Mouse (Mus musculus): ENCODE data around the gene Asphd2.
A peak's percentile ranks its signal among the peaks of the same experiment; 100 is the strongest.
"Not testable (repeated sequence)": the region's sequence is repeated elsewhere in the genome, so short reads cannot be mapped to it uniquely, and the experiment has no call there.

Asphd2 gene

DNA sequence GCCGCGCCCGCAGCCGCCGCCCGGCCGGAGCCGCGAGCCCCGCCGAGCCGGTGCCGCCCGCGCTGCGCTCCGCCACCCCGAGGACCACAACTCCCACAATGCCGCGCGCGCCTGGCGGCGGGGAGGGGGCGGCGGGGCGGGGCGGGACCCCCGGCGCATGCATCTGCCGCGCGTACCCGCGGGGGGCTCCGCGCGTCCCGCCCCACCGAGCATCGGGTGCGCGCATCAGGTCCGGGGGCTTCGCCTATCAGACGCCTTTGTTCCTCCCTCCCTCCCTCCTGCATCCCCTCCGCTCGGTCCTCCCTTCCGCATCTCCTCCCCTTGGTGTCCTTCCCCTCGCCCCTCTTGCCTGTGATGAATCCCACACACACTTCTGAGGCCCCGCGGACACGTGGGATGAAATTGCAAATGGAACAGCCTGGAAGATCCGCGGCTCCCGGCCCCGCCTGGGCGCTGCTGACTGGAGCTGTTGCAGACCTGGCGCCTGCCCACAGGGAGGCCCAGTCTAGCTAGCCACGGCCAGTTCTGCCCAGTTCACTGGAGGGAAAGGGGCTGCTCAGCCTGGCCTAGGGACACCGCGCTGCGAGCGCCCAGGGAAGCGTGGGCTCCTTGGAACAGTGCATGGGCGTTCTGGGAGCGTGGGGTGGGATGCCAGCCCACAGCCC is at the start of gene Asphd2:
TSS of gene Asphd2 (minus strand) at position 88 of the 665 bp plus-strand sequence.
- DNase-seq (ENCODE audit: low read depth), result no peak

- DNase-seq (ENCODE audit: low read depth), result no peak
These were observed 43.9 kb upstream of the Asphd2 start for GRCm38 (mm10) chr5:112438535-112438934.

DNA sequence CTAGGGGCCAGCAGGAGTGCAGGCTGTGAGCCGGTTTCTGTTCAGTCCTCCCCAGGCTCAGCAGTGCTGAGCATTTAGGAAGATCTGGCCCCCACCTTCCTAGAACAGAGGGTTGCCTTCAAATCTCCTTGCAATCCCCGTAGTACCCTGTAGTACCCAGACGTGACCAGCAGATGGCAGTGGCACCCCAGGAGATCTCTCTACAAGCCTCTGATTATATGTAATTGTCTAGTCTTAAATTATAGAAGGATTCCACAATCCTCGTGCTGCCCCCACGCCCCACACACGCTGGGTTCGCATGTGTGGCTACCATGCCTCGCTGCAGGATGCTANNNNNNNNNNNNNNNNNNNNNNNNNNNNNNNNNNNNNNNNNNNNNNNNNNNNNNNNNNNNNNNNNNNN is 38.3 kb upstream of the Asphd2 start:
- DNase-seq (ENCODE audit: low read depth), result peak; percentile 79

DNA sequence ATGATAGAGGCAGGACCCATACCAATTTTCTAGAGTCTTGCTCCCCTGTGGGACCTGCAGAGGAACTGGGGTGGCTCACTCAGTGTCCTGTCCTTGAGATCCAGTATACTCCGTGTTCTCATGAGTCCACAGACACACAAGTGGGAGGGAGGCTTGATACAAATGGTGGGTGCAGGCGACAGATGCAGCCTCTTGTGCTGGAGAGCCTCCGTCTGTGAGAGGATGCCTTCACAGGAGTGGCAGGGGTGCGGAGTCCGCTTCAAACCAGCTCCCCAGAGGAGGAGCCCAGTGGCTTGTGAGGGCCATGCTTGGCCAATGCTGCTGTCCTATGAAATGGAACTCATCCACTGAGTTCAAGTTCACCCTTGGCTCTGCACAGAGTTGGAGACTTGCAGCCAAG is 37.4 kb upstream of the Asphd2 start:
- DNase-seq (ENCODE audit: low read depth), result no peak

DNA sequence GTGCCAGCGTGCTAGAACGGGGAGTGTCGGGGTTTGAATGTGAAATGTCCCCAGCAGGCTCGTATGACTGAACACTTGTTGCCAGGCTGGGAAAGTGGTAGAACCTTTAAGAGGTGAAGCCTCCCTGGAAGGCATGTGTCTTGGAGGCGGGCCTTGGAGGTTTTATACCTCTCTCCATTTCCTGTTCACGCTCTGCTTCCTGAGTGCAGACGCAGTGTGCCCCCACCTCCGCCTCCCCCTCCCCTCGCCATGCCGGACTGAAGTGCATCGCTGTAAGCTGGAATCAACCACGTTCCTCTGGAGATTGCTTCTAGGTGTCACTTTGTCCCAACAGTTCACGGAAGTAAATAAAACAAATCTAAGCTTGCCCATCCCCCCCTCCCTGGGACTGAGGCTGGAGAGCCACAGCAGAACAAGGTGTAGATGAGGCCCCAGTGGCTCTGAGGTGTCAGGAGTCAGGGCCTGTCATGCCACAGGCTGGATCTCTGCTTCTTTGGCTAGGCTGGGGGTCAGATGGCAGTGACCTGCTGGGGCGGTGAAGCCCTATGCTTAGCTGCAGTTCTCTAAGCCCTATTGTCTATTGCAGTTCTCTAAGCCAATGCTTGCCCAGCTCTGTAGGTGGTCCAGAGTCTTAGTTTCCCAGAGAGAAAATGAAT is 36.6 kb upstream of the Asphd2 start:
- peak; percentile 52 for DNase-seq (ENCODE audit: low read depth)

DNA sequence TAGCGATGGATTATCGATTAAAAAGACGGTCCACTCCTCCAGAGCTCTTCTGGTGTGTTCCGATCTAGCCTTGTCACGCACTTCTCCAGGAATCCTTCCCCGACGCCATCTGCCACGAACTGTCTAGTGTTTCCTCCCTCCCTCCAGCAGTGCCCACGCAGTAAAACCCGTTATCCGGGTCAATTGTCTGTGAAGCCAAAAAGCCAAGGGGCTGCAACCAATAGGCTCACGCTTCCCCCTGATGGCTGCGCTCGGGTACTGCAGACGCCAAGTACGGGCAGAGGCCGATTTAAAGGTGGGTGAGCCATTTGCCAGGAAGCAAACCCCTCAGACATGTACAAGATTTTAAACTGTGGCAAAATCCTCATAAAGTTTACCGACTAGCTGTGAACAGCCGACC is 34.3 kb upstream of the Asphd2 start:
- peak; percentile 66 for DNase-seq (ENCODE audit: low read depth)

DNA sequence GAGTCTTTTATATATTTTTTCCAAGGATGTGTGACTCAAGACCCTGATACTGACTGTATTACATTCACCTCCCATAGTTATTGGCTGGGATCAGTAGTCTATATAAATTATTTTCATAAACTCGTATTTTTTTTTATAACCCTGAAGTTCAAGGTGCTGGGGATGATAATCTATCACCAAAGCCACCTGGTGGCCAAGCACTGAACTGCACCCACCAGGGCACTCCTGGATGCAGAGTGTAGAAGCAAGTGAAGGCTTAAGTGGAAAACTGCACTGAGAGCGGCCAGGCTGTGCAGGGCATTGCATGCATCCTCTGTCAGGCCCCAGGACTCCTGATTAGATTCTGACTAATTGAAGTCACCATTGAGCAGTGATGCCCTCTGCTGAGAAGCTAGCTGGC is 32.6 kb upstream of the Asphd2 start:
- peak; percentile 78 for DNase-seq (ENCODE audit: low read depth)

- DNase-seq (ENCODE audit: low read depth), result no peak
These were observed 32.0 kb upstream of the Asphd2 start for GRCm38 (mm10) chr5:112426635-112427034.

- DNase-seq (ENCODE audit: low read depth), result no peak
These were observed 24.9 kb upstream of the Asphd2 start for GRCm38 (mm10) chr5:112419535-112419934.

- DNase-seq (ENCODE audit: low read depth), result no peak
These were observed 23.4 kb upstream of the Asphd2 start for GRCm38 (mm10) chr5:112418023-112418422.

DNA sequence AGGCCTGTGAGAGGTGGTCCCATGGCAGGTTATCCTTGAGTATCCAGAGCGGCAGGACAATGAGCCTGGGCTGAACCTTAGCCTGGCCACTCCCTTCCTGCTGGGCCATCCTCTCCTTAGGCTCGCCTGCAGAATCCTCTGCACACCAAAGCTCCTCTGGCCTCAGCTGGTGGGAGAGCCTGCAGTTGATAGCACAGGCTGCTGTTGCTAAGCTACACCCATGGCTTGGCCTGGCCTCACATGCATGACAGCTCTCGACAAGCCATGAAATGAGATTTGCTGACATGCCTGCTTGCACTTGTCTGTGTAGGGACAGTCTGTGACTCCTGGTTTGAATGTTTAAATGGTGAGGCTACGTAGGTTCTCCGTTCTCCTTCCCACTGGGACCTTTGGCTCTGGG is 22.0 kb upstream of the Asphd2 start:
- no peak for DNase-seq (ENCODE audit: low read depth)

- not testable (repeated sequence) for DNase-seq (ENCODE audit: low read depth)
These were observed 18.1 kb upstream of the Asphd2 start for GRCm38 (mm10) chr5:112412781-112413180.

- DNase-seq (ENCODE audit: low read depth), result no peak
These were observed 17.1 kb upstream of the Asphd2 start for GRCm38 (mm10) chr5:112411514-112412335.

DNA sequence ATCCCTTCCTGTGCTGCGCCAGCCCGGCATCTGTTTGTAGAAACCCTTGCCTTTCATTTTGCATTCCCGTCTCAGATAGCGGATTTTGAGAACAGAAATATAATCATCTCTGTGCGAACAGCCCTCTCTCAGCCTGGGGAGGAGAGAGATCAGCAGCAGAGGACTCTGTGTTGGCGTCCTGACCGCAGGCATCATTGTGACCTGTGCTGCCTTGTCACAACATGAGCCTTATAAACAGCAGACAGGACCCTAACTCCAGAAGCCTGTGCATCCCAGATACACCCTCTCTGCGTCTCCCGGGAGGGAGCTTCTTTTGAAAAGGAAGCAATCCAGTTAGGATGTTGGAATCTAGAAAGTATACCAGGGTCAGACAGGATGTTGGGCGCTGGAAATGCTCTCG is 16.4 kb upstream of the Asphd2 start:
- DNase-seq (ENCODE audit: low read depth), result no peak

GRCm38 (mm10) chr5:112409274-112409673 is 14.6 kb upstream of the Asphd2 start:
- no peak for DNase-seq (ENCODE audit: low read depth)

DNA sequence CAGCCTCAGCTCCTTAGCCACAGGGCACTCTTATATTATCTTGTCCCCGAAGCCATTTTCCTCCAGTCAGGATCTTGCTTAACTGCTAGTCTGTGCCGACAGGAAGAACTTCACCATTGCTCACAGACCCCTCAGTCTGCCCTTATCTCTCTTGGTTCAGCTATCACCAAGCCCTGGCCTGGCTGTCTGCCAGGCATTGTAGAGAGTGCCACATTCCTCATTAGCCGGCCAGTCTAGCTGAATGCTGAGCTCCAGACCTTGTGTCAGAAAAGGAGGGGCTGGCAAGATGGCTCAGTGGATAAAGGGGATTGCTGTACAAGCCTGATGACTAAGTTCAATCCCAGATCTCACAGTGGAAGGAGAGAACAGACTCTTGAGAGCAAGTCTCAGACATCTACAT is 11.4 kb upstream of the Asphd2 start:
- no peak for DNase-seq (ENCODE audit: low read depth)

DNA sequence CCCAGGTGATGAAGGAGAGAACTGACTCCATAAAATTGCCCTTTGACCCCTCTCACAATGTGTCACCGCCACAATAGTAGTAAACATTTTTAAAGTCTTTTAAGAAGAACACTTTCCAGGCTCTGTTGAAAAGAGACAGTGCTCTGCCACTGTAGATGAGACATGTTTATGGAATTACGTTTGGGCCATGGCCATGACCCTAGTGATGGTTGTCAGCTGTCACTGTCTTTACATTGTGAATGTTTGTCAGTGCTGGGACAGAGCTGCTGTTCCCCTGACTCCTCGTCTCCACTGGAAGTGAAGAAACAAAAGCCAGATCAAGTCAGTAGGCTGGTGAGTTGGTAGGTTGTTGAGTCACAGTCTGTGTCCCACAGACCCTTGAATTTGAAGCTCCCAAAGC is 7.8 kb upstream of the Asphd2 start:
- DNase-seq (ENCODE audit: low read depth), result no peak

GRCm38 (mm10) chr5:112399284-112399683 is 4.6 kb upstream of the Asphd2 start:
- DNase-seq (ENCODE audit: low read depth), result no peak

DNA sequence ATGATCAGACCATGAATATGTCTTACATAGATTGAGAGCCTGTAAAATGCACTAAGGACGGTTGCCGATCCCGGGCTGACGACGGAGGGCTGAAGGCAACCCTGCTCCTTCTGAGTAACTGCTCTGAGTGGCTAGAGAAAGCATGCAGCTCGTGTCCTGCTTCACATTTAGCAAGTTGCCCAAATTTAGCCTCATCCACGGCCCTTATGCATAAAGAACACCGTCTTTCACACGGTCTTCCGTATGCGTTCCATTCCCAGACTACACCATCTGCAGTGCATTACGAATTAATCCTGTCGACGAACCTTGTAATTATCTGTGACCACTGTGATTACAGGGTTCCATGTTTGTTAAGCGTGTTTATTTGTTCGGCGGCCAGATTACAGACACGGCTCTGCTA is 1.4 kb upstream of the Asphd2 start:
- DNase-seq (ENCODE audit: low read depth), result no peak

GRCm38 (mm10) chr5:112394415-112394763 is 277 bp downstream of the Asphd2 start:
- DNase-seq (ENCODE audit: low read depth), result no peak

GRCm38 (mm10) chr5:112393741-112394414 is 788 bp downstream of the Asphd2 start:
- no peak for DNase-seq (ENCODE audit: low read depth)

DNA sequence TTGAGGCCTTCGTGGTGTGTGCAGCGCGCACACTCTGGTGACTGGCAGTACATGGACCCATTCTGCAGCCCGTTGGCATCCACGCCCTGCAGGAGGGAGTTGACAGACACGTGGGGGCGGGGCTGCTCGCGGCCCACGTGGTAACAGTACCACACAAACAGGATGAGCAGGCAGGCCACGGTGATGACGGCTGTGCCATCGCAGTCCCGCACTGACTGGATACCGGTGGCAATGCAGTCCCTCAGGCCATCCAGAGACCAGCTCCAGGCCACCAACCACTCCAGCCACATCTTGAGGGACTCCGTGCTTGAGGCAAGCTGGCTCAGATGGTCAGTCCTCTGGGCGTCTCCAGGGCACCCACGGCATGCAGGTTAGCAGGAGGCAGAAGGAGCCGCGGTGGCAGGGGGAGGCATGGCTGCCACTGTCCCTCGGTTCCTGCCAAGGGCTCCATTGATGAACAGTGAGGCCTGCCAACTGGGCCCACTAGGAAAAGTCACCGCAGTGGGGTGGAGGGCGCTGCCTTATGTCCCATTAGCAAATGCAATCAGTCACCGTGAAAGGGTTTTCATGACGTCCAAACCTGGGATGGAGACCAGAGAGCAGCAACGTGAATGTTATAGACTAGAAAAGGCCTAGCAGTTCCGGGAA is 2.9 kb downstream of the Asphd2 start:
- DNase-seq (ENCODE audit: low read depth), result peak; percentile 34
